Mouse (Mus musculus): ENCODE results near the gene Prdm5. TPM values are rescaled to one million over a fixed set of nuclear protein-coding genes. Genes with fewer than 3 reads are reported as not detected.

Prdm5 gene
- polyA plus RNA-seq, 1 experiment = 2.2 TPM

DNA sequence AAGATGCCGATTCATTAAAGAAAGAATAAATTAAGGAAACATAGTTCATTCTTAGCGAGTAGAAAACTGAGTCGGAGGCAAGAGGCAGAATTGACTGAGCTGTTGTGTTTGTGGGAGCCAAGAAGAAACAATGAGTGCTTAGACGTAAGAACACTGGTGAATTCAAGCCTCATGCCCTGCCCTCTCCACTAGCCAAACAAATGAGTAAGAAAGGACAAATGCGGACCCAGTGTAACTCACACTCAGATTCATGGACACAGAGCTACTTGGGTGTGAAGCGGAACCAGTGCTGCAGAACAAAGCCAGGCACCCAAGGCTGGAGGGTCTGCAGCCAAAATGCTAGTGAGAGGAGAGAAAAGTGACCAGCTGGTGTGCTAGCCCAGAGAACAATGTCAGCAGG is 171.7 kb downstream of the Prdm5 start:
- Histone ChIP-seq H3K4me3 (replicated peaks; ENCODE audit: extremely low read depth, low read depth, low read length) (no peak overlapping the region), H3K4me1 (ENCODE audit: control insufficient read depth, insufficient read depth, low read length) (no peaks in the 10 kb centered on the region)
- no peak for DNase-seq
- no peak for TF ChIP-seq POLR2A (IDR thresholded peaks at IDR 0.05; ENCODE audit: borderline replicate concordance, extremely low read depth, low read depth, low read length)
- no peak for TF ChIP-seq CTCF (IDR thresholded peaks at IDR 0.05; ENCODE audit: insufficient read depth, low read length)
- 81% methylated on average over 6 of the region's 6 CpGs for WGBS

DNA sequence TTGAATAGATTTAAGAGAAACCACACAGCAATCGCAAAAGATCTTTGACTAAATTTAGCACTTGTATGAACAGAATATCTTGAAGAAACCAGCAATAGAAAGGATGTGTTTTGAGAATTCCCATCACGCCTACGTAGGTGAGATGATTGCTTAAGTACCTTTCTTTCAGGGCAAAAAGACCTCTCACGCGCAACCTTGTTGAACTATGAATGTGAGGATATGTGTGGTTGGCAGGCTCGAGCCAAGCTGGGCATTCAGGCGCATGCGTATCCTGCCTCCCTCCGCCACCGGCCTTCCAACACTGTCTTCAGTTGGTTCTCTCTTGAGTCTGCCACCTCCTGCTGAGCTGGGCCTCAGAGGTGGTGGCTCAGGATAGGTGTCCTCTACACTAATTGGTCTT is 173.5 kb downstream of the Prdm5 start, which contains the start of gene 4930544G11Rik:
Gene 4930544G11Rik (plus strand): TSS at position 301 of the 400 bp plus-strand sequence.
- DNase-seq = no peak
- no peak for TF ChIP-seq CTCF (IDR thresholded peaks at IDR 0.05; ENCODE audit: insufficient read depth, low read length)
- no peak within 1 kb of the TSS for H3K4me3 ChIP-seq (replicated peaks; ENCODE audit: extremely low read depth, low read depth, low read length)
- WGBS = 98% methylated on average over 10 of the region's 10 CpGs
- no peaks in the 10 kb centered on the region for H3K4me1 ChIP-seq (ENCODE audit: control insufficient read depth, insufficient read depth, low read length)

DNA sequence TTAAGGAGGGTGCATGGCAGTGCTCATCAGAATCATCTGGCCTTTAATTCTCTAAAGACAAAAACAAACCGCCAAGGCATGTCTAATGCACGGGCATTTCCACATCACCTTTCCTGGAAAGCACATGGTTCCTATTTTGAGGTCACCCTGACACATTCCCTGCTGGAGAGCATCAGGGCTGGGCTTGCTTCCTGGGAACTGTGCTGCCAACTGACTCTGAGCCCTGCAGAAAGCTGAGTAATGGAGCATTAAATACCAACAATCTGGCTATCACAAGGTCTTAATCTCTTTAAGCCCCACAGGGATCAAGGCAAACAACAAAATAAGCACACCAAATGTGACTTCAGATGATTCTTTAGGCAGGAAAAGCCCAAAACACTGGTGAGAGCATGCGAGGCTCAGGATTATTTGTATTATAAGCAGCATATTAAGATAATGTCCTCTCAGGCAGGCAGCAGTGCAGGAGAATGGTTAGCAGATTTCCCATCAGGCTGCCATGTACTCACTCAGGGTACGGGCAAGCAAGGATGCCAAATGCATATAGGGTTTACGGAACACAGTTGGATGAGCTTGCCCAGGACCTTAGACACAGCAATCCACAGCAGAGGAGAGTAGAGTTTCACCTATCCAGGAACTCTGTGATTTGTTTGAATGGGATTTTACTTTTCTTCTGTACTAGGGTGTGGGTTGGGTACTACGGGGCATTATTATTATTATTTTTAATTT is 190.8 kb downstream of the Prdm5 start:
- Histone ChIP-seq H3K4me3 (replicated peaks; ENCODE audit: extremely low read depth, low read depth, low read length) (no peak overlapping the region), H3K4me1 (ENCODE audit: control insufficient read depth, insufficient read depth, low read length) (no peaks in the 10 kb centered on the region)
- no peak for DNase-seq
- TF ChIP-seq POLR2A (IDR thresholded peaks at IDR 0.05; ENCODE audit: borderline replicate concordance, extremely low read depth, low read depth, low read length) (no peak), CTCF (IDR thresholded peaks at IDR 0.05; ENCODE audit: insufficient read depth, low read length) (no peak)
- 63% methylated on average over 6 of the region's 6 CpGs for WGBS

DNA sequence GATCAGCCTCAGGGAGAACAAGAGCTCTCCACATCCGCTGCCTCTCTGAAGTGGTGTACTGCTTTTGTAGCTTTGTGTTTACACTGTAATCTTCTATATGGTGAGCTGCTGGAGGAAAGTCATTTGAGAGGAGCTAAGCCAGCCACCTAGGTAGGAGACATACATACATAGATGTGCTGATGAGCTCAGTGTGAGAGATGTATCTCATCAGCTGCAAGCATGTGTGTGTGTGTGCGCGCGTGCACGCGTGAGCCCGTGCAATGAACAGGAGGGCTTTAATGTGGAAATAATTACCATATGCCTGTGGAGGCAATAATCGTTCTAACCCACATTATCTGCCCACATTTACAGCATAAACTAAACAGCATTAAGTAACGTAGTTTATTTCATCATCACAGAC is 191.6 kb downstream of the Prdm5 start:
- WGBS = 82% methylated on average over 9 of the region's 9 CpGs
- no peak for TF ChIP-seq CTCF (IDR thresholded peaks at IDR 0.05; ENCODE audit: insufficient read depth, low read length)
- no peak overlapping the region for H3K4me3 ChIP-seq (replicated peaks; ENCODE audit: extremely low read depth, low read depth, low read length)
- DNase-seq = no peak
- no peaks in the 10 kb centered on the region for H3K4me1 ChIP-seq (ENCODE audit: control insufficient read depth, insufficient read depth, low read length)

Other genes with a start within 250 kb of the Prdm5 start
- gene Ndnf, start 107.4 kb upstream of the Prdm5 start, polyA plus RNA-seq (2012; rRNA removed) = 23.0 and 43.8 TPM in 2 replicates
- not detected in 2 replicates for gene 4930544G11Rik, start 173.6 kb downstream of the Prdm5 start, polyA plus RNA-seq (2012; rRNA removed)

All from lung, adult 2 months (tissue).